Mouse (Mus musculus): ENCODE measurements around the gene Crlf1.

Crlf1 gene

DNA sequence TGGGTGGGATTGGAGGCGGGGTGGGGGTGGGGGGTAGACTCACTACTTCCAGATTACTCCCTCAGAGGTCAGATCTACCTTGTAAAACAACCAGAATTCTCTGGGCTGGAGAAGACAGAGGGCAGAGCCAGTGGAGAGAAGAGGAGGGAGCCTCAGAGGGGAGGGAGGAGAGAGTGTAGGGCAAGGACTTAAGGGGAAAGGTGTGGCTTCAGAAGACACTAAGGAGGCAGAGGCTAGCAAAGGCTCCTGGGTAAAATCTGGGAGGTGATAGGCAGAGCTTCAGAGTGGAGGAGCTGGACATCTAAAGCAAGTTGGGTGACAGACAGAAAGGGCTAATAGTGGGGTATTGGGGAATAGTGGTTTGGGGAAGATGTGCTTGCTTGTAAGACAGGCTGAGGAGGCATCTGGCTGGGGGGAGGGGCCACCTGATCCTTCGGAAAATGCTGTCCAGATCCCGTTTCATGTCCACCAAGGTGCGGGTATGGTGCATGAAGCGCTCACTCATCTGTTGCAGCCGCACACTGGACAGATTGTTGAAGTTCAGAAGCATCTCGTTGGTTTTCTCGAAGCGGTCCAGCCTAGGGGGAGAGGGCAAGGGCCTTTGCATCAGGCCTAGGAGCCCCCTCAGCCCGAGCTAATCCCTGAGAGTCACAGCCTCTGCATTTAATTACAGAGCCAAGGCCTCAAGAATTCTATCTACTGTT lies 25.1 kb downstream of the Crlf1 start:
- no peak for DNase-seq (ENCODE audit: inconsistent age in 2 of 2, low spot score in 1 of 2)

DNA sequence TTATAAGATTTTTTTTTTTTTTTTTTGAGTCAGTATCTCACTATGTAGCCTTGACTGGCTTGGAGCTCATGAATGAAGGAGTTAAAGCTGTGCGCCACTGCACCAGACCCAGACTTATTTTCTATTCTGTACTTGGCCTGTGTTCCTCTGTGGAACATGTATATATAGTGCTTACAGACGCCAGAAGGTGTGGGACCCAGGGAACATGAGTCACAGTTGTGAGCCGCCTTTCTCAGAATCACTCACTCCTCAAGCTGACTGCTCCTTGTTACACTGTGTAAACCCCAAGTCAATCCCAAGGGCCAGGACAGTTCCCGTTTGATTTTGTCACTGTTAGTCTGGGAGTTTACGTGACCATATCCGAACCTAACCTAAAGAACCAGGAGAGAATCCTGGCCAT lies 26.1 kb downstream of the Crlf1 start:
- no peak for DNase-seq (ENCODE audit: inconsistent age in 2 of 2, low spot score in 1 of 2)

DNA sequence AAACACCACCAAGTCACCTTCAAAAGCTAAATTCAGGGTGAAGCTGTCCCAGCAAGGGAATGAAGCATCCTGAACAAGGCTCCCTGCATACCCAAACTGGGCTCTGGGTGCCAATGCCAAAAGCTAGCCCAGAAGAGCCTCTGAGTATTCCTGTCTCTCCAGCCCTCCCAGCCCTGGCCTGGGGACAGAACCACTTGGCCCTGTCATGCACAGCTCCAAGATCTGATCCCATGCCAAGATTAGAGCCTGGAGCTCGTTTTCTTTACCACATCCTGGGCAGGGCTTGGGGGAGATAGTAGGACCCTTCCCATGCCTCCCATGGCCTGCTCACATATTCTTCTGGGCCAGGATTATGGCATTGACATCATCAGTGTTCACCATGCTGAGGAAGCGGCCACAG lies 26.6 kb downstream of the Crlf1 start:
- no peak for DNase-seq (ENCODE audit: inconsistent age in 2 of 2, low spot score in 1 of 2)

DNA sequence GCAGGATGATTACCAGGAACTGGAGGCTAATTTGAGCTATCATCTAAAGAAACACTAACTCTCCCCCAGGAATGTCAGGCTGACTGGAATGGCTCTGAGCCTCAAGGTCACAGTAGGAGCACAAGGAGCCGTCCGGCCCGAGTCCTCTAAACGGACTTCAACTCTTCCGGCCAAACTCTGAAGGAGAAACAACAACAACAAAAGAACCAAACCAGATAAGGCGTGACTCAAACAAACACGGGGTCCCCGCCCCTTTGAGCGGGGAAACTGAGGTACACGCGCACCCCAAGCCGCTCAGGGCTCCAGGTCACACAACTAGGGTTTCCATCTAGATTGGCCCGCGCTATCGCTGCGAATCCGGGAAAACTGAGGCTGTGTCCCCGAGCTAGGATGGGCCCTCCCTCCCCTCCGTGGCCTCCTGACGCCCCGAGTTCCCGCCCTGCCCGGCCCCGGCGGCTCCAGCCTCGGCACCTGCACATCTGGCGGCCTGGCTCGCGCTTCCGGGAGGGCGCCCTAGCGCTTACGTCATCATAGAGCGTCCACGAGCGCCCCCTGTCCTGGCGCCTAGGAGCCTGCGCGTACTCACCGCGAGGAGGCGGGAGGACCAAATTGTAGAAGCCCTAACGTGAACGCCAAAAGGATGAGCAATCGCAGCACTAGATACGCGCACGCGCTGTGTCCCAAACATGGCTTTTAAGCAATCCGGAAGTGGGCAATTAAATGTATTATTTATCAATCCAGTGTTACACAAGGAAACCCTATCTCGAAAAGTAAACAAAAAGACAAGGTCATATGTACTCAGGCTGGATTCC lies 29.8 kb downstream of the Crlf1 start:
- DNase-seq (ENCODE audit: inconsistent age in 2 of 2, low spot score in 1 of 2) = peak; percentile 97 to 98

DNA sequence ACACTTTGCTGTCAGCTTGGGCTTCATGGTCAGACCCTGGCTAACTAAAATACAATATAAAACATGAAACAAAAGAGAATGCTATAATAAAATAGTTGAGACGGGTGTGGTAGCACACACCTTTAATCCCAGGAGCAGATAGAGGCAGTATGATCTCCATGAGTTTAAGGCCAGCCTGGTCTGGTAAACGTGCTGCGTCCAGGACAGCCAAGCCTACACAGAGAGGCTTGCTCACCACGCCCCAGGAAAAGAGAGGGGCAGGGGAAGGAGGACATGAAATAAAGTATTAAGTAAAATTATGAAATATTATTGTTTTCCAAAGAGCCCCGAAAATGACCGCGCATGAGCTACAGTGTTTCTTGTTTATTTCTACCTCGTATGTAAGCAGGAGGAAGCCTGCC lies 34.2 kb downstream of the Crlf1 start:
- no peak for DNase-seq (ENCODE audit: inconsistent age in 2 of 2, low spot score in 1 of 2)

DNA sequence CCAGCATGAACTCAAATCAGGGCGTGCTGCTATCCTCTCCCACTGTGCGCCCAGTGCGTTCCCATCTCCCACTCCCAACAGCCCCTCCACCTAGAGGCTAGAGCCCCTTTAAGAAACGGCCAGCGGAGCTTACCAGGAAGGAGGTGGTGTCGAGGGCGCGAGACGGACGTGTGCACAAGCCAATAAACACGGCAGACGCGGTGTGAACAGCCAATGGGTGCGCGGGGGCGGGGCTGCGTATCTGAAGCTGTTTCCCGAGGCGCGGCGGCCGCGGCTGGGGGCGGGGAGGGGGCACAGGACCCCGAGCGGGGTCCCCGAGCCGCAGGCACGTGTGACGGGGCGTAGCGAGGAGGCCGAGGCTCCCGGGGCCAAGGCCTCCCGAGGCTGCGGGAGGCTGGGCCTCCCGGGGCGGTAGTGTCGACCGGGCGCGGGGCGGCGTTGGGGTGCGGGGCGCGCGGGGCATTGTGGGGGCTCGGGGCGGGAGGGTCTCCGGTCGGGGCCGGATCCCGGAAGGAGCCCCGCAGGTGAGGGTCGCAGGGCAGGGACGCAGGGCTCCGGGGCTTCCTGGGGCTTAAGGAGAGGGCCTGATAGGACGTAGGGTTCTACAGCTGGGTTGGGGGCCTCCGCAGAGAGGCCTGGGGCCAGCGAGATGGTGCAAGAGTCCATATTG lies 34.7 kb downstream of the Crlf1 start, which contains the start of the genes Fkbp8 and Kxd1:
TSS of gene Fkbp8 (plus strand) at position 213 of the 670 bp plus-strand sequence.
TSS of gene Kxd1 (minus strand) at position 445 of the 670 bp plus-strand sequence.
- peak; percentile 97 to 100 for DNase-seq (ENCODE audit: inconsistent age in 2 of 2, low spot score in 1 of 2)

DNA sequence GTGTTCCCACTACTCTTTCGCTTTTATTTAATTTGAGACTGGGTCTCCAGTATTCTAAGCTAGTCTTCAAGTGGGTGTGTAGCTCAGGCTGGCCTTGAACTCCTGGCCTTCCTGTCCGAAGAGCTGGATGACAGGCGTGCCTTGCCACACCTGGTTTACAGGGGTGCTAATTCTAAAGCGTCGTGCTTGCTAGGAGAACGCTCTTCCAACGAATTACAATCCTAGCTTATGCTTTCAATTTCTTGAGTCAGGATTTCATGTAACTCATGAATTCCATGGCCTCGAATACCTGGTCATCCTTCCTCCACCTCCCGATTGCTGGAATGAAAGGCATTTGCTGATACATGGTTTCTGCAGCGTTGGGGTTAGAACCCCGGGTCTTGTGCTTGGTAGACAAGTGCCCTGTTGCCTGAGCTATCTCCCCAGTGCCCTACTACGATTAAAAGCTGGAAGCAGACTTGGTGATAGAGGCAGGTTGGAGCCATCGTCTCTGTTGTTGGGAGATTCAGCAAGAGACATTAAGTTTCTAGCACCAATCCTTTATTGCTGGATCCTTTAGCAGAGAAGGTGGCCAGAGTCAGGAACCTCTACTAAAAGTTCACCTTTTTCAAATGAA lies 35.3 kb downstream of the Crlf1 start:
- DNase-seq (ENCODE audit: inconsistent age in 2 of 2, low spot score in 1 of 2) = peak in 1 of 2 experiments; percentile 65

DNA sequence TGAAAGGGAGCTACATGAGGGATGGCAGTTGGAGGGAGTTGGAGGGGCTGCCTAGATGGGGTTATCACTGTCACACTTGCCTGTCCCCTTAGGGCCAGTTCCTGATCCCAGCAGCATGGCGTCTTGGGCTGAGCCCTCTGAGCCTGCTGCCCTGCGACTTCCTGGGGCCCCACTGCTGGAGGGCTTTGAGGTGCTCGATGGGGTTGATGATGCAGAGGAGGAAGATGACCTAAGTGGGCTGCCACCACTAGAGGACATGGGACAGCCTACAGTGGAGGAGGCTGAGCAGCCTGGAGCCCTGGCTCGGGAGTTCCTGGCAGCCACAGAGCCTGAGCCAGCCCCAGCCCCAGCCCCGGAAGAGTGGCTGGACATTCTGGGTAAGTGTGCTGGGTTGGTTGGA lies 36.3 kb downstream of the Crlf1 start:
- no peak for DNase-seq (ENCODE audit: inconsistent age in 2 of 2, low spot score in 1 of 2)

DNA sequence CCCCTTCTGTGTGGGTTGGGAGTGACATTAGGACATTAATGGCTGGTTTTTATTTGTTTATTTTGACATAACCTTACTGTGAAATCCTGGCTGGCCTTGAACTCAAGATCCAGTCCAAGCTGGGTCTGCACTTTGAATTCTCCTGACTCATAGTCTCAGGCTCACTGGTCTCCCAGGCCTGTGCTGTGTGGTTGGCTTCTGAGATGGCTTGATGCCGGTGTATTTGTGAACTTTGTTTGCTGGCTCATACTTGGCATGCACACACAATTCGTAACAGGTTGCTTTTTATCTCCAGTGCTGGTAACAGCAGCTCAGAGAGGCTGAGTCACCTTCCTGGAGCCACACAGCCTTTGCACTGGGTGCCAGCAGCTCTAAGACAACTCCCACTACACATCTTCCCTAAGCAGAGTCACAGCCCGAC lies 36.8 kb downstream of the Crlf1 start:
- DNase-seq (ENCODE audit: inconsistent age in 2 of 2, low spot score in 1 of 2) = peak; percentile 84 to 85

DNA sequence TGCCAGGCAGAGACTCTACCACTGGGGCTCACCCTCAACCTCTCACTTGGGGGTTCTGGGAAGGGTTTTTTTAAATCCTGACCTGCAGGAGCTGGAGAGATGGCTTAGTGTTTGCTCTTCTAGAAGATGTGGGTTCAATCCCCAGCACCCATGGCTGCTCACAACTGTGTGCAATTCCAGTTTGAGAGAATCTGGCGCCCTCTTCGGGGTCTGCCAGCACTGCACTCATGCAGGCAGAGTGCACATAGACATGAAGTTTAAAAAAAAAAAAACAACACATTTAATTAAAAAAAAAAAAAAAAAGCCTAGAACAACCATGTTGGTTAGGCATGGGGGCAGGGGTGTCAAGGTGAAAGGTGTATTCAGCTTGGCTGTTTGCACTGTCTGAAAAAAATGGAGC lies 37.4 kb downstream of the Crlf1 start:
- DNase-seq (ENCODE audit: inconsistent age in 2 of 2, low spot score in 1 of 2) = no peak

DNA sequence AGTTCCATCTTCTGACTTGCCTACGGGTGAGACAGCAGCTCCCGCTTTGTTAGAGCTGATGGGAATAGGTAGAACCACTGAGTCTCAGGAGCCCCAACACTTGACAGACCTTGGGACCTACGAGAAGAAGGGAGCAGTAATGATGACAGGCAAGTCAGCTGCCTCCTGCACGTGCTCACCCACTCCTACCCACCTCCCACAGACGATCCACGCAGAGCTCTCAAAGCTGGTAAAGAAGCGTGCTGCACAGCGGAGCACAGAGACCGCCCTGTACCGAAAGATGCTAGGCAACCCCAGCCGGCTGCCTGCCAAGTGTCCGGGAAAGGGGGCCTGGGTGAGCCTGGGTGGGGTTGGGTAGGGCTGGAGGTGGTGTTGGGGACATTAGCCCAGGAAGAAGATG lies 41.3 kb downstream of the Crlf1 start:
- DNase-seq (ENCODE audit: inconsistent age in 2 of 2, low spot score in 1 of 2) = no peak

DNA sequence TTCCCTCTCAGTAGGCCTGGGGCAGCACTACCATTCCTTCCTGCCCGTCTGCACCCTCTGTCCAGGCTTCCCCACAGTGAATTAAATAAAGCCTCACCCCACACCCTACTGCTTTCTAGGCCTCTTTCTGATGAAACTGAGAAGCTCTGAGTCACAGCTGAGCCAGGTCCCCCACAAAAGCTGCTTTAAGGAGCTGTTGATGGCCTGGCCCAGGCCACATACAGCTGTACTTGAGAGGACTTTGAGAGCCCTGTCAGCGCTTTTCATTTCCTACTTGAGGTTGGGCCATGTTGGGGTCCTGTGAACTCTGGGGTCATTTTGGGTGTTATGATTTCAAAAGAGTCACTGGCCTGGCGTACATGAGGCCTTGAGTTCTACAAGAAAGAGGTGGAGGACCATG lies 42.3 kb downstream of the Crlf1 start:
- peak in 1 of 2 experiments; percentile 36 for DNase-seq (ENCODE audit: inconsistent age in 2 of 2, low spot score in 1 of 2)

DNA sequence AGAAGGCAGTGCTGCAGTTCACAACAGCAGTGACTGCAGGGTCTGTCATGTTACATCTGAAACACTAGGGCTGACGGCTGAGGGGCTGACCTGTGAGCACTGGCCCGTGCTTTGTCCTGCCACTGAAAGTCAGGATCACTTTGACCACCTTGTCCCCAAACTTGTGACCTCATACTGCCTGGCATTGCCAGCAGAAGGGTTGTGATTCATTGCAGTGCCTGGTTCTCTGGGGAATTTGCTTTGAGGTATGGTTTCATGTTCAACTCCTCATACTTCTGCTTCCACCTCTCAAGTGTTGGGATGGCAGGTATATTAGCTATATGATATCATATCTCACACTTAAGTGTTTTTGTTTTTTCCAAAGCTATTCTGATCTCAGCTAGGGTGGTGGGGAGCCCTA lies 42.7 kb downstream of the Crlf1 start:
- peak in 1 of 2 experiments; percentile 42 for DNase-seq (ENCODE audit: inconsistent age in 2 of 2, low spot score in 1 of 2)

DNA sequence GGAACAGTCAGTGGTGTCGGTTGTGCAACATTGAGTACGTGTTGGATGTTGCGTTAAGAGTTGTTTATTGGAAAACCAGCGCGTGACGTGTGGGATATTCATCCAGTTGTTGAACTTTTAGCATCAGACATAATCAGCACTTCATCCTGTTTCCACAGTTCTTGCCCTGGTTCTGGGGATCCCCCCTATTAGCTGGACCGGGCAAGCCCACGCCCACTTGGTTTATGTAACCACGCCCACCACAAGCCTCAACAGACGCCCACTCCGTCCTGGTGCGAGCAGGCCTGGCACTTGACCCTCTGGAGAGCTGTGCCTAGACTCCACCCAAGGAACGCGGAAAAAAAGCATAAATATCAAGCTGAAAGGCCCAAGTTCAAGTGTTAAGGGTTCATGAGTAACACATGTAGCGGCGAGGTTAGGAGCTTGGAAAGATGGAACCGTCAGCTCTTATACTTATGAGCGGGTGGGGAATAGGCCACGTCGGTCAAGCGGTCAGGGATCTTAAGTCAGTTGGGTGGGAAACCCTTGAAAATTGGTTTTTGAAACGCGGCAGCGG lies 45.1 kb downstream of the Crlf1 start:
- DNase-seq (ENCODE audit: inconsistent age in 2 of 2, low spot score in 1 of 2) = peak; percentile 85 to 93

DNA sequence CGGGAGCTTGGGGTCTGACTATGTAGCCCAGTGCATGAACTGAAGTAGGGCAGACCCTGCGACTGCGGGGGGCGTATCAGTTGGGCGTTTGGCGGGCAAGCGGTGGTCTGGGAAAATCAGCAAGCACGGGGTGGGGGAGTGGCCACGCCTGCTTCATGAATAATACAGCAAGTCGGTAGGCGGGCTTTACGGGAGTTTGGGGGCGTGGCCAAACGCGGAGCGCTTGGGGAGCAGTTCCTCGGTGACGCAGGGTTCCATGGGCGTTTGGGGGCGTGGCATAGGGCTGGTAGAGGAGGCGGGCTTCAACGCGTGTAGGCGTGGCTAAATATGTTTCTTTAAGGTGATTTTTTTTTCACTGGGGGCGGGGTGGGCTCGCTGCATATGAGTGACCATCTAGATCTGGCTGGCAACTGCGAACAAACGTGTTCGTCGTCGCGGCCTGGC lies 45.7 kb downstream of the Crlf1 start:
- DNase-seq (ENCODE audit: inconsistent age in 2 of 2, low spot score in 1 of 2) = peak; percentile 99 to 100

DNA sequence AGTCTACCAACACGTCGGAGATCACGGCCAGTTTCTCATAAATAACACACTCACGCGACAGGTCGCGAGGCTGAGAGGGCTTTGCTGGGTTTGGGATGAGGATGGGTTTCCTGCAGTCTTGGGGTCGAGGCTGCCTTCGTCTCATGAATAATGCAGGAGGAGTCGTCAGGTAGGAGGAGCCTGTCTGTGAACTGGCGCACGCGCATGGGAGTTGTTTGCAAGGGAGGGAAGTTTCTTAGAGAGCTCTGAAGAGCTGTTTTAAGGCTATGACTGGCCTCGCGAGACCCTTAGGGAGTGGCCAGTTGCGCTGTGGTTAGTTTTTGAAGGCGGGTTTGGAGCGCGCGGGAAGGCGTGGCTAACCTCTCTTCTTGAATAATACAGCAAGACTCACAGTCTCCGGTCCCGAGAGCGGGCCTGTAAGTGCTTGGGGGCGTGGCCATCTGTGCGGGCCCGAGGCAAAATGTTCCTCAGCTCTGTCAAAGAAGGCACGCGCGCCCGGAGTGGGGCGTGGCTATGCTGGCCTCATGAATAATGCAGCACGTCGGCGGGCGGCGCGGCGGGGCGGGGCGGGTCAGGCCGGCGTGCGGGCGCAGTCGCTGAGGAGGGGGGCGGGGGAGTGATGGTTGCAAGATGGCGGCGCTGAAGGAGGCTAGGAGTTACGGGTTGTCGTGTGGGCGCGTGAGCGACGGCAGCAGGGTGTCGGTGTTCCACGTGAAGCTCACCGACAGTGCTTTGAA lies 46.3 kb downstream of the Crlf1 start, which contains the start of gene Ell:
TSS of gene Ell (plus strand) at position 381 of the 737 bp plus-strand sequence.
- DNase-seq (ENCODE audit: inconsistent age in 2 of 2, low spot score in 1 of 2) = peak; percentile 100

DNA sequence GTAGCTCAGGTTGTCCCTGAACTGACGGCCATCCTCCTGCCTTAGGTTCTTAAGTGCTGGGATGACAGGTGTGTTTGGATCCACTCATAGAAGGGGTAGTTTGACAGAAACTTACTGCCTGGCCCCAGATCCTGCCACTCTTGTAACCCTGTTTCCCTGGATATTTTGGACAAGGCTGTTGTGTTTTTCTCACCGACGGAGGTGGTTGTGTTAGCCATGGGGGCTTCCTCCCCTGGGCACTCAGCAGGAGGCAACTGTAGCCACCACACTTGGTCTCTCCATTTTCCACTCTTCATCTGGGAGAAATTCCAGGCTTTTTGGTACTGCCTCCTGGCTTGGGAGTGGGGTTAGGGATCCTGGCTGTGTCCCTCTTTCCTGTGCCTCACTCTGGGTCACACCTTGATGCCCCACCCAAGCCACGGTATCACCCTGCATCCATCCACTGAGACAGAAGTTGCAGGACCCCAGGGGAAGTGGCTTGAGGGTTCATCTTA lies 47.1 kb downstream of the Crlf1 start:
- DNase-seq (ENCODE audit: inconsistent age in 2 of 2, low spot score in 1 of 2) = no peak

DNA sequence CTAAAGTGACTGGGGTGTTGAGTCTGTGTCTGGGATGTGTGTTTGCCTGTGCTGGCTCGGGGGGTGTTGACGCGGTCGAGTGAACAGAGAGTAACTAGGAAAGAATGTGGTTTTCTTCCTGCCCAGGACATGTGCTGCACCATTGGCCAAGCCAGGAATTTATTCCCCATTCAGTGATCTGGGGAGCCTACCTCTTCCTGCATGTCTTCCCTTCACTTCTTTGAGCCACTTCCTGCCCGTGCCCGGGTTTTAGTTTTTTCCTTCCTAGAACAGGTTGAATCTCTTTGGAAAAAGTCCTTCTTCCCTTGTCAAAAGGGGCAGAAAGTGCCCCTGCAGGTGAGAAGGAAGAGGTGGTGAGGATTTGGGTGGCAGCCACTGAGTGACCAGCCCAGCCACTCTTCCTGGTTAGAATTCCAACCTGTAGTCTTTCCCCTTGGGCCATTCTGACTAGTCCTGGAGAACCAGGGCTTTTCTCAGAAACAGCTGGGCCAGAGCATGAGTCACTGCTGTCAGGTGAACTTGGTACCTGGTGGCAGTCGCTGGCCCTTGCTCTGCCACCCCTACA lies 47.6 kb downstream of the Crlf1 start:
- DNase-seq (ENCODE audit: inconsistent age in 2 of 2, low spot score in 1 of 2) = peak; percentile 55 to 77

DNA sequence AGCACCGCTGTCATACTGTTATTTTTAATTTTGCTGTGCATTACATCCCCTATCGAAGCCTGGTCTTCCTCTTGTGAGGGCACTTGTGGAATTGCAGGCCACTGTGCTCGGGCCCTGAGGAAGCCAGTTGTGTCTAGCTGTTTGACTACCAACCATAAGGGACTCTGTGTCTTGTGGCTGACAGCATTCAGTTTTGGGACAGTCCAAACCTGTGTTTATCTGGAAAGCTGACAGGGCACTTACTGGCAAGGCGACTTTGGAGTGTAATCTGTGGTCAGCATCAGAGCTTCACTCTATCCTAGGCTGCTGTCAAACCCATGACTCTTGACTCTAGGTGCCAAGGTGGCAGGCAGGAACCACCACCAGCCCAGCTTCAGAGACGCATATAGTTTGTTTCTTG lies 48.1 kb downstream of the Crlf1 start:
- peak in 1 of 2 experiments; percentile 21 for DNase-seq (ENCODE audit: inconsistent age in 2 of 2, low spot score in 1 of 2)

All from adrenal gland, adult (tissue).